Mouse (Mus musculus) G1E (cell line): ENCODE measurements at regions not wholly inside any gene's neighbourhood (a gene's known extent, or its start where the extent isn't known, plus 50 kb on each side); places are given as distances from the start of the nearest gene placed in this dataset.

Experiments
- ATAC-seq: 2 replicates; pipeline ENCODE4 v1.8.0; 2016; ENCODE audit warnings: mild to moderate bottlenecking; ENCODE audit not compliant: insufficient number of reproducible peaks, poor library complexity, low FRiP score, severe bottlenecking; ENCODE audit errors: extremely low read depth
- DNase-seq: peaks from one replicate; pipeline ENCODE4 v3.0.0; 2012; ENCODE audit warnings: low spot score
- H3K27me3 ChIP-seq: 2 replicates; pipeline ENCODE4 v1.6.1; 2012; ENCODE audit warnings: mild to moderate bottlenecking, low read length, inconsistent platforms; ENCODE audit not compliant: insufficient read depth
- H3K36me3 ChIP-seq: replicated peaks from 2 replicates; pipeline ENCODE3; 2012; ENCODE audit warnings: mild to moderate bottlenecking, inconsistent platforms
- H3K4me1 ChIP-seq: 2 replicates; pipeline ENCODE4 v1.6.1; 2012; ENCODE audit warnings: low read depth, low read length, inconsistent platforms, mixed read lengths; ENCODE audit not compliant: insufficient read depth
- H3K4me3 ChIP-seq: 2 replicates; pipeline ENCODE4 v1.5.1; 2012; ENCODE audit warnings: low read depth, mild to moderate bottlenecking, inconsistent platforms, low read length, moderate library complexity, mixed read lengths
- H3K9me3 ChIP-seq: replicated peaks from 2 replicates; pipeline ENCODE4 v1.6.1; 2012; ENCODE audit warnings: inconsistent platforms
- CTCF ChIP-seq: IDR thresholded peaks from 2 replicates; pipeline ENCODE4 v1.5.1; 2012; ENCODE audit warnings: low read depth, low read length, inconsistent platforms, mixed read lengths
- GATA1 ChIP-seq: IDR thresholded peaks from 2 replicates; pipeline ENCODE4 v1.6.1; 2012; ENCODE audit warnings: borderline replicate concordance, low read length, inconsistent platforms, mixed read lengths
- GATA2 ChIP-seq: IDR thresholded peaks from 2 replicates; pipeline ENCODE4 v1.6.1; 2012; ENCODE audit warnings: low read depth, low read length, inconsistent platforms, borderline replicate concordance
- POLR2AphosphoS5 ChIP-seq: IDR thresholded peaks from 2 replicates; pipeline ENCODE4 v1.6.1; 2012; ENCODE audit warnings: low read depth, low read length, inconsistent platforms; ENCODE audit not compliant: insufficient replicate concordance
- TAL1 ChIP-seq: conservative IDR thresholded peaks from 2 replicates; pipeline ENCODE4 v1.6.1; 2012; ENCODE audit warnings: low read depth, low read length, inconsistent platforms, mixed read lengths

GRCm38 (mm10) chrX:51886129-51886528 is 85.1 kb upstream of the Usp26 start:
- ATAC-seq, result no peak
- no peak overlapping the region for H3K4me3 ChIP-seq
- no peaks in the 10 kb centered on the region for H3K36me3 ChIP-seq
- no peaks in the 10 kb centered on the region for H3K4me1 ChIP-seq
- TF ChIP-seq POLR2AphosphoS5 (no peak), TAL1 (no peak), GATA2 (no peak), GATA1 (no peak), CTCF (no peak)
- H3K27me3 ChIP-seq, result no peaks in the 10 kb centered on the region
- no peak for DNase-seq
- H3K9me3 ChIP-seq, result no peaks in the 10 kb centered on the region
